Mouse (Mus musculus) layer of hippocampus, adult 8-10 months (tissue): ENCODE measurements at regions not wholly inside any gene's neighbourhood (a gene's known extent, or its start where the extent isn't known, plus 50 kb on each side); places are given as distances from the start of the nearest gene placed in this dataset.

Experiments
- DNase-seq, 2 experiments: peaks; one replicate each; pipeline ENCODE4 v3.0.0; 2022; ENCODE audit warnings: low spot score in 2 of 2

GRCm38 (mm10) chr5:106392213-106392612 is 65.8 kb downstream of the Barhl2 start:
- DNase-seq, result no peak

DNA sequence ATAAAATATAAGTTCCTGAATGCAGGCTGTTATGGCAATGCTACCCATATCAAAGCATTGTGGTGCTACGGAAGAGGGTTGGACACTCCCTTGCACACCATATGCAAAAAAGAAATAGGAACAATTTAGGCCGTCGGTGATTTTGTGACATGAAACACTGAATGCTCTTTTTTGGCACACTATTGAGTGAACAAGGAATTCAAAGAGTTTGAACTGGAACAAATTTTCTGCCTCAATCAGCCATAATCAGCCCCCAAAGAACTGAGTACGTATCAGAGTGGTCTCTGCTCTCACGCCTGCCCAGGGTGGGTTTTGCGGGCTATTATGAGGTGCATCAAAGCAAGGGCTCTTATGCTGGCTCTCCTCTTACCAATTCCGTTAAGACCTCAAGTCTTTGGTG is 71.3 kb downstream of the Barhl2 start:
- no peak for DNase-seq

GRCm38 (mm10) chr5:106385838-106386237 is 72.1 kb downstream of the Barhl2 start:
- no peak for DNase-seq

GRCm38 (mm10) chr5:106385219-106385618 is 72.7 kb downstream of the Barhl2 start:
- no peak for DNase-seq

DNA sequence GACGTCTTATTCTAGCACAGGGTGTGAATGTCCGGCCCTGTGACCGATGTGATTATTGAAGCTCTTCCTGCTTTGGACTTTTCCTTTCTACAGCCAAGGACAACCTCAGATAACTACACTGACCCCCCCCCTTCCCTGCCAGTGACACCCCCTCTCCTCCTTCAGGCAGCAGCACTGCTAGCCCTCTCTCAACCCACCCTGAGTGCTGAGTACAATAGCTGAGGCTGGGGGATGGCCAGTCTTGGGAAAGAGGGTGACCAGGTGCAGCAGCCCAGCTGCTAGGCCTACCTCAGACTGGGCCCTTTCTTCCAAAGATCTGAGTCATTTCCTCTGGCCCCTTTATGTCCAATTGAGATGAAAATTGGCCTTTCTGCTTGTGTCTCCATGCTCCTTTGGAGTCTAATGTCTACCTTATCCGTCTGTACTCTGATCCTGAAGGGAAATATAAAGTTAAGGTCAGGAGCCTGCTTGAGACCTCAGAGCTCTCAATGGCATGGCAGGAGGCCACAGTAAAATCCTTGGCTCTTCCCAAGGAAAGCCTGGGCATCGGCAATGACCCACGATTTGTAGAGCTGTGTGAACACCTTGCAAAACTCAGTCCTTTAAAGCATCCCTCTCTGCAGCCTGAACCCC is 73.7 kb downstream of the Barhl2 start:
- no peak for DNase-seq

- DNase-seq, result no peak
Observed at GRCm38 (mm10) chr5:106381919-106382318, 76.0 kb downstream of the Barhl2 start.

- no peak for DNase-seq
Observed at GRCm38 (mm10) chr5:106380631-106381285, 77.2 kb downstream of the Barhl2 start.

- DNase-seq, result no peak
Observed at GRCm38 (mm10) chr5:106376781-106377525, 81.0 kb downstream of the Barhl2 start.

DNA sequence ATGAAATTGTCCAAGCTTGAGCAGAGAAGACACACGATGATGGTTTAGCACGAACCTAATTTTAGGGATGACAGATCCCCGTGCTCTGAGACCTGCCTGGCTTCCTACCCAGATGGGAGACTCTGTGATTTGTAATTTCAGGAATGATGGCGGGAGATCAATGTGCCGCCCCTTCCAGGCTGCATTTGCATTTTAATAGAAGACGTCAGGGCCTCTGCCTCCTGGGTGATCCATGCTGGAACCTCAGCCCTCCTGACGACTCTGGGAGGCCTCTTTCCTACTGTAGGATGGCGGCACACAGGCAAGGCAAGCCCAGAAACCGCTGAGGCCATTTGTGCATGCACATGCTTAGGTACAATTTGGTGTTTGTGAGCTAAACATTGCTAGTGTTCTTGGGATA is 90.1 kb downstream of the Barhl2 start:
- DNase-seq, result no peak

- no peak for DNase-seq
Observed at GRCm38 (mm10) chr5:106367312-106367711, 90.7 kb downstream of the Barhl2 start.

DNA sequence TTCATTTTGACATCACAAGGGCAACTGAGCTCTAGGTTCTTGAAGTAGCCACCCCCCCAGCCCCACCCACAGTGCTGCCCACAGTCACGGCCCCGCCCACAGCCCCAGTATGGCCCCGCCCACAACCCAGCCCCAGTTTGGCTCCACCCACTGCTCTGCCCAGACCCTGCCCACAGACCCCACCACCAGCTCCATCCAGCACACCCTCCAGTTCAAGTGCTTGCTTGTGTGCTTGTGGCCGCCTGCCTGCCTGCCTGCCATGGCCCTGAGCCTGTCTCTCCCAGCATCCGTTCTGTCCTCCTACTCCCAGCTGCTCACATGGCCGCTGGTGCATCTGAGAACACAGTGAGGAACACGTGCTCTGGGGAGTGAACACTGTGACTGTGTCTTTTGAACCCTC is 92.0 kb downstream of the Barhl2 start:
- no peak for DNase-seq

- no peak for DNase-seq
Observed at GRCm38 (mm10) chr5:106365094-106365493, 92.9 kb downstream of the Barhl2 start.

DNA sequence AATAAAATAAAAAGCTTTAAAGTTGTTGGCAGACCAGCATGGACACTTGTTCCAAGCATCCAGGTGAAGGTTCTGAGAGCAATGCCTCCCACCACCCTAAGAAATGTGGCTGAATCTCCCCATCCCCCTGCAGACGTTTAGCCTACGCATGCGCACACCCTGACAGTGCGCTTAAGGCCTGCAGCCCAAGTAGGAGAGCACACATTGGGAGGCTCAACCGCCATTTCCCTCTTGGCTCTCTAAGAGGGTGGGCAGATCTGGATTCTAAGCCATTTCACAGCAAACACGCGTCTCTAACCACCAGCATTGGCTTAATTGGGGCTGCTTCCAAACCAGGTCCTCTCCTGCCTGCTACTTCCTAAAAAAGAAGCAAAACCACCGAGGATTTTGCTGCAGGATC is 106.6 kb downstream of the Barhl2 start:
- DNase-seq, result no peak

GRCm38 (mm10) chr5:106349851-106350515 is 108.0 kb downstream of the Barhl2 start:
- no peak for DNase-seq

DNA sequence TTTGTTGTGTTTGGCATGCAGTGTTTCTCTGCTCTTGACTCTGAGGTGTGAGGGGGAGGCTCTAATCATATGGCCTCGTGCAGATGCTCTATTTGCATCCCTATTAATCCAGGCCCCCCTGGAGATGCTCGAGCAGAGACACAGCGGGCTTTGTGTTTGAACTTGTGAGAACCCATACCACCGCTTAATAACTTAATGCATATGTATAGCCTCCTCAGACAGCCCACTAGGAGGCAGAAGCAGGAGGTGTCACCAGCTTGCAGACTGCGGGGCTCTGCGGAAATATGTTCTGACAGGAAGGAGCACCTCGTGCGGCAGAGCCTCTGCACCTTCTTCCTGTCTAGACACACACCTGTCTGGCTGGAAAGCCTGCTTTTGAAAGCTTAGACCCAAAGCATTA is 113.7 kb downstream of the Barhl2 start:
- no peak for DNase-seq

GRCm38 (mm10) chr5:106343601-106344000 is 114.4 kb downstream of the Barhl2 start:
- DNase-seq, result no peak

DNA sequence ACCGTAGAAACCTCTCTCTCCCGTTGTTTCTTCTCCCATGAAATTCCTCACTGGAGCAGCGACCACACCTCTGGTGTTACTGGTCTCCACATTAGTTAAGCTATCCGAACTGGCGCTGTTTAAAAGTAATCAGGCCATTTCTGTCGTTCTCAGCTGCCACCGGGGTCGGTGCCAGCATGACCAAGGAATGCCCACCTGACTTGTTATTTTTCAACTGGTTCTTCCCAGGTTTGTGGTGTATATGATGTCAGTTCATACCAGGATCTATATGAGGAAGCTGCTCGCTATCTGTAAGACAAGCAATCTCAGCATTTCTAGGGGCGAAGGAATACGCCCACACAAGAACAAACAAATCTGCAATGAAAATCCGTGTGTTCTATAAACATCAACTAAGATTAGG is 116.6 kb downstream of the Barhl2 start:
- DNase-seq, result no peak

DNA sequence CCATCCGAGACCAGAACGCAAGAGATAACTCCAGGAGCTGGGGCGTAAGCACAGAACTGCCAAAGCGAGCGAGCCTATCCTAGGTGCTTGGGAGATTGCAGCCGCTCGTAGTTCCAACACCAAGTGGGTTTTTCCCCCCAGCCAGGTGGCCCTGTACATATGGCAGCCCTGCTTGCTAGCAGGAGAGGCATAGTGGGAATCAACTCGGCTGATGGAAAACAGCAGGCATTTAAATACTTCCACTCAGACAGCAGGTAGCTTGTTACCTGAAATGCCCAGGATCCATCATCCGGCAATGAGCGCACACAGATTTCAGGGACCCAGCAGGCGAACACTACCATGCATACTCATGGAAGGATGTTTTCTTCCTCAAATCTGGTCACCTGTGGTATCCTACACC is 122.3 kb downstream of the Barhl2 start:
- DNase-seq, result no peak

DNA sequence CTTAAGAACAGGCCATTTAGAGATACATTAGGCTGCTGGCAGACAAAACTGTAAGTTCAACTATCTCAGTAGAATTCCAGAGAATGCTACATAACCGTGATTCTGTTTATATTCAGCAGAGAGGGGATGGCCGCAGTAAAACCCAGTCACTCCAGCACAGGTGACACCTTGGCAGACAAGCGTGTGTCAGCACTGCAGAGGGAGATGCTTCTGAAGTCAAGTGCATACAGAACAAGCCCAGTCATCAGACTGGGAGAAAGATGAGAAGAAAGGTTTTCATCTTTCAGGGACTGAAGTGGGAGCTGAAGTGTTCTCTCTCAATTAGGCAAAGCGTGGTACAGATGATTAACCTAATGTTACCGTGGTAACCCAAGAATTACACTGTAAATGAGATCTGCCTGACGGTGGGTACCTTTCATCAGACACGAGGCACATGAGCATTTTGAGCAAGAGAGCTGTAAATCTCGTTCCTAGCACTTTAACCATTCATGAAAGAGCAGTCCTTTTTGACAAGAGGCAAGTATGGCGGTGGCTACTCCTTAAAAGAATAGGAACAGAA is 130.3 kb downstream of the Barhl2 start:
- DNase-seq, result no peak

GRCm38 (mm10) chr5:106322574-106323215 is 135.3 kb downstream of the Barhl2 start:
- no peak for DNase-seq

DNA sequence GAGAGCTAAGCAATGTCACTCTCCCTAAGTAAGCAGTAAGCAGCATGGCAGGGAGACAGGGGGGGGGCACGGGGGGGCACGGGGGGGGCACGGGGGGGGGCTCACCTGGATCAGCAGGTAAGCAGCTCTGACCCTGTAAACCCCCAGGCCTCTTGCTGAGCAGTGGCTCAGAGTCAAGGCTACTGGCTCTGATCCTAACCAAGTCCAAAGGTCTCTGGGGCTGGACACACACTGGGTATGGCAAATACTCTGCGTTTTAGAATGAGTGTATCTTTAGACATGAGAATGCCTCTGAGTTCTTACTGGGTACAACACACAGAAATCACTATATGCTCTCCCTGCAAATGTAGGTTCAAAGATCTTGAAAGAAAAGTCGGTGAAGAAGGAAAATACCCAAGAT is 136.5 kb downstream of the Barhl2 start:
- DNase-seq, result no peak
